Mouse (Mus musculus): ENCODE measurements around the gene Tuba1b.

DNA sequence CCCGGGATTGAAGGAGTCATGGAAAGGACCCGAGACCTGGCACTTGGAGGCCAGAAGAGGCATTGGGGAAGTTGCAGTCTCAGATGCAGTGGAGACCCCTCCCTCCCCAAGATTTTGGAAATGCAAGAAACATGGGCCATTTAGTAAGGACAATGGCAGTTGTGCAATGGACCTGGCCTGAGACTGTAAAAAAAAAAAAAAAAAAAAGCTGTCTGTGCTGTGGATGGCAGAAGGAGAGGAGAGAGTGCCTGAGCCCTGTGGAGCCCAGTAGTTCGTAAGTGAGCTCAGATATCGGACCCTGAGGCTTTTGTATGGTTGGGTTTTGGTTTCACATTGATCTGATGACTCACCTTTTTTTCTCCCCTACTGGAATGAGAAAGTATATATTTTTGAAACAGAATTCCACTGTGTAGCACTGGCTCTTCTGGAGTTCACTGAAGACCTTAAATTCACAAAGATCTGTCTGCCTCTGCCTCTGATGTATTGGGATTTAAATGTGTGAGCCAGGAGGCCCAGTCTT, 24.6 kb upstream of the Tuba1b start:
- TF ChIP-seq GATA1 (IDR thresholded peaks at IDR 0.05; ENCODE audit: borderline replicate concordance, low read length) (no peak), FLI1 (IDR thresholded peaks at IDR 0.05; ENCODE audit: low read length) (no peak)
